Mouse (Mus musculus) retina, adult 2 months (tissue): ENCODE results near the gene Rasl2-9.
"Not testable (repeated sequence)": the region's sequence is repeated elsewhere in the genome, so short reads cannot be mapped to it uniquely, and the experiment has no call there.

Source experiments
- DNase-seq: peaks from one replicate; pipeline ENCODE4 v3.0.0-alpha.2; 2012; ENCODE audit warnings: low read depth, low spot score

Rasl2-9 gene

DNA sequence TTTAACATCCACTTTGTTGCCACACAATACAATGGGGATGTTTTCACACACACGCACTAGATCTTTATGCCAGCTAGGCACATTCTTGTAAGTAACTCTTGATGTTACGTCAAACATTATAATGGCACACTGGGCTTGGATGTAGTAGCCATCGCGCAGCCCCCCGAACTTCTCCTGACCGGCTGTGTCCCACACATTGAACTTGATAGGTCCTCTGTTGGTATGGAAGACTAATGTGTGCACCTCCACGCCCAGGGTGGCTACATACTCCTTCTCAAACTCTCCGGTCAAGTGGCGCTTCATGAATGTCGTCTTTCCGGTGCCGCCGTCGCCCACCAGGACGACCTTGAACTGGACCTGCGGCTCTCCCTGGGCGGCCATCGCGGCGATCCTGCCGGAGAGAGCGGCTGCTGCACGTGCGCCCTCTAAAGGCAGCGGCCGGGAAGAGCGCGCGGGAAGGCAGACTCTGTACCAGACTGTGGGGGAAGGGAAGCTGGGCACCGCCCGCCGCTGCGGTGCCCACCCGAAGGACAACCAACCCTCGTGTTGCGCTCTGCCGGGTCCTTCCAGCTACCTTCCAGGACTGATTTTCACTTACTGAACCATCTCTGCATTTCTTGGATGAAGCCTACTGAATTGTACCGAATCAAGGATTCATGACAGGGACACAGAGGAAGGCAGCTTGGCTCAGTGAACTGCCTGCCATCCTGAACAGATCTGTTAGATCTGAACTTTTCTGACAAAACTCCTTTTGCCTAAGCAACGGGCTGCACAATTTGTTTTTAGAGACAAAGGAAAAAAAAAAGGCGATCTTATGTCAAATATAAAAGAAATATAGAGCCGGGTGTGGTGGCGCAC is at the start of gene Rasl2-9:
Gene Rasl2-9, minus strand, starts transcription at position 402 of the 858 bp plus-strand sequence.
- peak; percentile 8 for DNase-seq

GRCm38 (mm10) chr7:5149570-5149969 is 23.8 kb upstream of the Rasl2-9 start, which contains the start of gene Vmn1r55:
Vmn1r55 (minus strand) TSS chr7:5149670.
- not testable (repeated sequence) for DNase-seq

GRCm38 (mm10) chr7:5125078-5125477 is 672 bp downstream of the Rasl2-9 start:
- no peak for DNase-seq

- DNase-seq: no peak
Observed at GRCm38 (mm10) chr7:5116850-5117249, 8.9 kb downstream of the Rasl2-9 start, which contains the start of gene Rfpl4. Rfpl4 (minus strand) TSS chr7:5116950.

DNA sequence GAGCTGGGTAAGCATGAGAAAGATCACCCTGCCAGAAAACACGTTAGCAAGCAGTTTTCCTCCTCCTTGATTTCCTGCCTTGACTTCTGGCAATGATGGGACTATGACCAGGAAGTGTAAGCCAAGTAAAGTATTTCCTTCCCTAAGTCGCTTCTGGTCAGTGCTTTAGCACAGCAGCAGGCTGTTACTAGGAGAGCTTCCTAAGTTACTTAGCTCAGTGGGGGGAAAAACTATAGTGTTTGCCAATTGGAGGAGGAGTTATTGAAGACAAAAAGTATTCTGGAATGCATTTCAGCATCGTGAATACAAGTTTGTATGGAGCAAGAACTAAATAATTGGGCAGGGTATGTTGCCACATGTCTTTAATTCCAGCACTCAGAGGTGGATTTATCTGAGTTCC is 13.0 kb downstream of the Rasl2-9 start:
- no peak for DNase-seq

DNA sequence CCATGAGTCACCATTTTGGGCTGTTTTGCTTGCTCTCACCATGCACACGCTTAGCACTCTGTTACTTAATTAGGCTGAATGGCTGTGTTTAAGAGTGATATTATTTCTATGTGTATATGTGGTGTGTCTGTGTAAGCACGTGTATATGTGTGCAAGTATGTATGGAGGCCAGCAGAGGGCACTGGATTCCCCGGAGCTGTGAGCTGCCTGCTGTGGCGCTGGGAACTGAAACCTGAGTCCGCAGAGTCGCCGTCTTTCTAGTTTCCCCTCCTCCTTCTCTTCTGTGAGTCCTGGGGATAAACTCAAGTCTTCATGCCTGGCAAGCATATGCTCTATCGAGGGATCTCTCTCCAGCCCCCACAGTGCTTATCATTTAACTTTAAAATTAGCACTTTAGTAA is 16.4 kb downstream of the Rasl2-9 start:
- DNase-seq: no peak

DNA sequence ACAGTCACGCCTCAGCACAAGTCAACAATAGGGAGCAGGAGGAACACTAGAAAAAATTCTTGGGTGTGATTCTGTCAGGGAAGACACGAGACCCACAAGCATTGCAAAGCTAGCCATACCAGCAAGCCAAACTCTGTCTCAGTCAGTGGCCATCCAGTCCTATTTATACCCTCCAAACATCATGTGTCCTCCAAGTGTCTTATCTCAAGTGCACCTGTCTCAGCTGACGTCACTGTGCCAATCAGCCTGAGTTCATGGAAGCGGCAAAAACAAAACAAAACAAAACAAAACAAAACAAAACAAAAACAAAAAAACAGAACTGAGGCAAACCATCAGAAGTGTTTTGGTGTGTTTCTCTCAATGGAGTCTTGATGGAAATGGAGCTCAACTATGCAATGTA is 17.5 kb downstream of the Rasl2-9 start:
- no peak for DNase-seq

DNA sequence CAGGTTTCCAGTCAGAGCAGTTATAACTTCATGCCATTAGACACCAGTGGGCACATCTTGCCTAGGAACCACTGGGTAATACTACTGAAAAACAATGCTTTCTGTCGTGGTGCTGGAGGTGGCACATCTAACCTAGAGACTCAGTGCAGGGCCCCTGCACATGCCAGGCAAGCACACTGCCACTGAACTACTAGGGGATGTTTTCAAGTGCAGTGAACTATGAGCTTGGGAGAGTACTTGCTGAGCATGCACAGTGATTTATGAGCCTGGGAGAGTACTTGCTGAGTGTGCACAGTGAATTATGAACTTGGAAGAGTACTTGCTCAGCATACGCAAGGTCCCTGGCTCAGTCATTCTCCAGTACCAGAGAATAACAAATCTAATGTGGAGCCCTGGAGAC is 23.2 kb downstream of the Rasl2-9 start:
- no peak for DNase-seq

DNA sequence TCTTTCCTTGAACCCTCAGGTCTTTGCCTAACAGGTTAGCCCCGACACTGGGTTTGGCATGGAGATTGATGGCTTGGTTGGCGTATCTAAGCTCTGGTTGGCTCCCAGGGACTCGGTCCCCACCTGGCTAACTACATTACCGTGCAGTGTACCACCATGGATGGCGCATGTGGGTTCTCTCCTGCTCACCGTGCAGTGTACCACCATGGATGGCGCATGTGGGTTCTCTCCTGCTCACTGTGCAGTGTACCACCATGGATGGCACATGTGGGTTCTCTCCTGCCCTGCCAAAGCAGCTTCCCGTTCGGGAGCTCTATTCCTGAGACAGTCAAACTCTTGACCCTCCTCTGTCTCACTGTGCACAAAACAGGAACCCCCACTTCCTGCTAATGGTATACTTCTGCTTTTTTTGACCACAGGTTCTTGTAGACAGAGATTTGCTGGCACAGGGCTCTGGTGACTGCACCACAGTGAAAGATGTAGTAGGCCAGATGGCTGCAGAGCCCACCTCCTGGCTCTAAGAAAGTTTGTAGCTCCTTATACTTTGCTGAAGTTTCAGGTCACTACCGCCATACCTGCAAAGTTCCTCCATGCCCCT is 24.6 kb downstream of the Rasl2-9 start:
- no peak for DNase-seq

GRCm38 (mm10) chr7:5099796-5100195 is 26.0 kb downstream of the Rasl2-9 start:
- no peak for DNase-seq

- no peak for DNase-seq
Observed at GRCm38 (mm10) chr7:5098769-5099168, 27.0 kb downstream of the Rasl2-9 start.

DNA sequence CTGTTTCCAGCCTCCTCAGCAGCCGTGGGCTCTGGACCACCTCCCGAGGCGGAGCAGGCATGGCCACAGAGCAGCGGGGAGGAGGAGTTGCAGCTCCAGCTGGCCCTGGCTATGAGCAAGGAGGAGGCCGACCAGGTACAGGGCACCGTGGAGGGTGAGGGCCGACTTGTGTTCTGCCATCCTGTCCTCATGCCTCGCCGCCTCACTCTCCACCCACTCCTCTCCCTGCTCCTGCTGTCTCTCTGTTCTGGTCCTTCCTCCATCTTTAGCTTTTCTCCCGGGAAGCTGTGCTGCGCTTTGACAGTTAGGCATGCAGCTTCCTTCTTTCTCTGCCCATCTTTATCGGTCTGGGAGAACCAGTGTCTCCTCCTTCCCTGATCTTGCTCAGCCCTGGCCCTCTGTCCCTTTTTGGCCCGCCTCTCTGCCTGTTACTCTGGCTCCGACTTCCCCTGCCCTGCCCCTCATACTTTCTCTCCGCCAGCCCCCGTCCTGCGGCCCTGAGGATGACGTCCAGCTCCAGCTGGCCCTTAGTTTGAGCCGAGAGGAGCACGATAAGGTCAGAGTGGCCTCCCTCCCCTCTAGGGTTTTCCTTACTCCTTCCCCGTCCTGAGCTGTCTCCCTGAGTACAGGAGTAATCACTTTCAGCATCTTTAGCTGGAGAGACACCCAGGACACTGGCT is 32.8 kb downstream of the Rasl2-9 start:
- DNase-seq: no peak

DNA sequence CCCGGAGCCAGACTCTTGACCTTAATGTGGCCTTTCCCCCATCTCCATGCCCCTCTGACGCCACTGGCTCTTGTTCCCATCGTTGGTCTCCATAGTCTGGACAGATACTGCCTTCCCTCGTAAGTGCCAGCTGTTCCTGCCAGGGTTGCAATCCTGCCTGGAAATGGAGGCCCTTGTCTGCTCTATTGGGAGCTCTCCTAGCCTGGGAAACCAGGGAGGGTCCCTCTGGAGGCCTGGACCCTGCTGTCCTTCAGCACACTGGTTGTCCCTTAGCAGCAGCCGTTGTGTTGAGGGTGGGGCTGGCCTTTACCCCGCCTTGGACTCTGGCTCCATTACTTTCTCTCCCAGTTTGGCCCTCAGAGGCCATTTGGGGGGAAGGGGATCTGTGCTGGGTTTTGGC is 33.4 kb downstream of the Rasl2-9 start:
- DNase-seq: no peak

DNA sequence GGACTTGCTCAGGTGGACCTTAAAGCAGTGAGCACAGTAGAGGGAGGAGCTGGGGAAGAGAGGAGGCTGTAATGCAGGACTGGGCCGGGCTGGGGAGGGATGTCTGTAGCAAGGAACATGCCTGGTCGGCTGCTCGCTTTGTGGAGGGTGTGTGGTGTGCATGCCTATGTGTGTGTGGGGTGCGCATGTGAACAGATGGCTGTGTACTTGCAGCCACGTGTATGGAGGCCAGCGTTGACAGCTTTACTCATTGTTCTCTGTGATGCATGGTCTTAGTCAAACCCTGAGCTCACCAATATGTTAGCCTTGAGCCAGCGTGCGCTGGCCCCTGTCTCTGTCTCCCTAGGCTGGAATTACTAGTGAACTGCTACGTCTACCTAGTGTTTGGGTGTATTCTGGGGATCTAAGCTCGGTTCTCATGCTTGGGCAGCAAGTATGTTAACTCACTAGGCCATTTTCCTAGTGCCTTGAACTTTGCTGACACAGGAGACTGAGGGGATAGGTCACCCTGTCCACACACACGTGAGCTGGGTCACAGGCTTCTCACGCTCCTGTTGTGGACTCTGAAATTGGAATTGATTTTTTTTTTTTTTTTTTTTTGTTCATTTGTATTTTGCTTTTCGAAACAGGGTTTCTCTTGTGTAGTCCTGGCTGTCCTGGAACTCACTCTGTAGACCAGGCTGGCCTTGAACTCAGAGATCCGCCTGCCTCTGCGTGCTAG is 34.6 kb downstream of the Rasl2-9 start:
- no peak for DNase-seq

DNA sequence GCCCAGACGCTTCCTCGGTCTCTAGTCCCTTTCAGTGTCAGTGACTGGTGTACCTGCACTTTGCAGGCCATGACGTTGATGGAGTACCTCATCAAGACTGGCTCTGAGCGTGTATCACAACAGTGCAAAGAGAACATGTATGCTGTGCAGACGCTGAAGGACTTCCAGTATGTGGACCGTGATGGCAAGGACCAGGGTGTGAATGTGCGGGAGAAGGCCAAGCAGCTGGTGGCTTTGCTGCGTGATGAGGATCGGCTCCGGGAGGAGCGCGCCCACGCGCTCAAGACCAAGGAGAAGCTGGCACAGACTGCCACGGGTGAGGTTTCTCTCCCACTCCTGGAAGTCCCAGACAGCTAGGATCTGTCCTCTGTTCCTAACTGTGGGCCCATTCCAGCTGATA is 35.9 kb downstream of the Rasl2-9 start:
- no peak for DNase-seq

GRCm38 (mm10) chr7:5087886-5088285 is 37.9 kb downstream of the Rasl2-9 start:
- no peak for DNase-seq

- DNase-seq: no peak
Observed at GRCm38 (mm10) chr7:5086921-5087440, 38.8 kb downstream of the Rasl2-9 start.

GRCm38 (mm10) chr7:5085512-5085911 is 40.2 kb downstream of the Rasl2-9 start:
- DNase-seq: no peak

DNA sequence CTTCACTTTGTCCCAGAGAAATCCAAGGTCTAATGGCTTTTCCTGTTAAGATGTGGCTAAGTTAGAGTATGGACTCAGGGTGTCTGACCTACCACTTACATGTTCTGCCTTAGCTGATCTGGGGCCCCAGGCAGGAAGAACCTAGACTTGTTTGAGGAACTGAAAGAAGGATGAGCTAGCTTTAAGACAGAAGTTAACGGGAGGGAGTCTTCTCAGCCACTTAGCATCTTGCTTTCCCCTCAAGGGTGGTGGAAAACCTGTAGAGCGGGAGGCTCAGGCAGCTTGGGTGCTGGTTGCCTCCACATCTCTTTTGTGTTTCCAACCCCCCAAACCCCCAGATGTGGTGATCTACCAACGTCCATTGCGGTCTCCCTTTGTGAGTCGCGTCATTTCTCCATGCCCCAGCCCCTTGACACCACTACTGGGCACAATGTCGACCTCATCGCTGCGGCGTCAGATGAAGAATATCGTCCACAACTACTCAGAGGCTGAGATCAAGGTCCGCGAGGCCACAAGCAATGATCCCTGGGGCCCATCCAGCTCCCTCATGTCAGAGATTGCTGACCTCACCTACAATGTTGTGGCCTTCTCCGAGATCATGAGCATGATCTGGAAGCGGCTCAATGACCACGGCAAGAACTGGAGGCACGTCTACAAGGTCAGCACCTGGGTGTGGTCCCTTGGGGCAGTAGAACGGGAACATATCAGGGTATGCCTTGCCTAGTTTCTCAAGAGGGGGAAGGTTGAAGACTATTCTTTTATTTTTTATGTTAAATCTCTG is 42.2 kb downstream of the Rasl2-9 start:
- DNase-seq: no peak

DNA sequence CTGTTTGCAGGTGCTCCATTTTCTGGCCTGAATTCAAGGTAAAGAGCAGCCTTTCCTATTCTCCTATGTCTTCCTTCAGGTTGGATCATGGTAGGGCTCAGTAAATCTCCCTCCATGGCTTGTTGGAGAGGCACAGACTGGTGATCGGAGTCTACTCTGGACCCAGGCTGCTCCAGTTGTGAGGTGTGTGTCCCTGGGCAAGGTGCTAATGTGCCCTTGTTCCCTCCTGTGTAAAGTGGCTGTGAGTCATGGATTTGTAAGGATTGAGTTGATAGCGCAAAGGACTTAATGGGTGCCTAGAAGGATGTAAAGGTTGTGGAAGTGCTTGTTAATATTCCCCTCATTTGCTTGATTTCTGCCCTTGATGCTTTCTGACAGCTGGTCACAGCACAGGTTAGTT is 43.8 kb downstream of the Rasl2-9 start:
- no peak for DNase-seq

- no peak for DNase-seq
Observed at GRCm38 (mm10) chr7:5081241-5081640, 44.5 kb downstream of the Rasl2-9 start.
